Mouse (Mus musculus) liver, adult 2 months (tissue): ENCODE measurements at regions not wholly inside any gene's neighbourhood (a gene's known extent, or its start where the extent isn't known, plus 50 kb on each side); places are given as distances from the start of the nearest gene placed in this dataset.

Experiments
- DNase-seq: peaks from one replicate; pipeline ENCODE4 v3.0.0-alpha.2; 2011; ENCODE audit warnings: low read depth, low spot score; ENCODE audit errors: extremely low read depth
- H3K27ac ChIP-seq: fragments of 200-500 bp; replicated peaks from 2 replicates; pipeline ENCODE4 v1.5.1; 2012; ENCODE audit warnings: low read depth, mild to moderate bottlenecking, control low read depth, inconsistent platforms, low read length; ENCODE audit not compliant: insufficient read depth
- H3K27me3 ChIP-seq: fragments of 200-500 bp; 2 replicates; pipeline ENCODE4 v1.6.1; 2012; ENCODE audit warnings: mild to moderate bottlenecking, moderate library complexity, low read length, inconsistent platforms; ENCODE audit not compliant: control insufficient read depth, insufficient read depth
- H3K36me3 ChIP-seq: fragments of 200-500 bp; 2 replicates; pipeline ENCODE4 v1.6.1; 2012; ENCODE audit warnings: low read length, inconsistent platforms; ENCODE audit not compliant: control insufficient read depth, insufficient read depth
- H3K4me1 ChIP-seq: fragments of 200-500 bp; 2 replicates; pipeline ENCODE4 v1.6.1; 2011; ENCODE audit warnings: low read length; ENCODE audit not compliant: control insufficient read depth, insufficient read depth
- H3K4me3 ChIP-seq: fragments of 200-500 bp; 2 replicates; pipeline ENCODE4 v1.5.1; 2011; ENCODE audit warnings: low read depth, mild to moderate bottlenecking, control low read depth, low read length, moderate library complexity; ENCODE audit not compliant: insufficient read depth
- H3K79me2 ChIP-seq: fragments of 200-500 bp; 2 replicates; pipeline ENCODE4 v1.6.1; 2012; ENCODE audit warnings: inconsistent platforms, mild to moderate bottlenecking, low read length, moderate library complexity; ENCODE audit not compliant: control insufficient read depth, insufficient read depth
- H3K9ac ChIP-seq: fragments of 200-500 bp; 2 replicates; pipeline ENCODE4 v1.6.1; 2012; ENCODE audit warnings: low read depth, mild to moderate bottlenecking, control low read depth, inconsistent platforms, low read length
- CTCF ChIP-seq: fragments of 200-500 bp; IDR thresholded peaks from 2 replicates; pipeline ENCODE4 v1.5.1; 2011; ENCODE audit warnings: low read depth, low read length, control low read depth
- POLR2A ChIP-seq: fragments of 200-500 bp; IDR thresholded peaks from 2 replicates; pipeline ENCODE4 v1.6.1; 2011; ENCODE audit warnings: low read length, control low read depth; ENCODE audit not compliant: insufficient read depth; ENCODE audit errors: extremely low read depth
- WGBS: fragments of 180-500 bp; shearing (Covaris S2); methylation state at CpG from one replicate; pipeline ENCODE4 v1.1.7; 2018; 5-methylcytosine and 5-hydroxymethylcytosine counted together

DNA sequence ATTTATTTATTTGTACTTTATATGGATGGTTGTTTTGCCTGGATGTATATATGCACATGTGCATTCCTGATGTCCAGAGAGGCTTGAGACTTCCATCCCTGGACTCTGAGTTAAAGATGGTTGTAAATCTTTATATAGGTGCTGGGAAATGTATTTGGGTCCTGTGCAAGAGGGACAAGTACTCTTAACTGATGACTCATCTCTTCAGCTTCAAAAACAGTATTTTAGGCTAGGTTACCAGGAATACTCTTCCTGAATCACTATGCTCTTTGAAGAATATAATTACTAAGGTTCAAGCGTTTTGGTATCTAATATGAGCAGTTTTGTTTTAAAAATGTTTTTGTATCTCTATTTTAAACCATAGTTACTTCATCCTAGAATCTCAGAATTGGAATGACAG lies 431.6 kb downstream of the Fam181b start:
- Histone ChIP-seq H3K27ac (no peak overlapping the region), H3K4me1 (no peaks in the 10 kb centered on the region), H3K4me3 (no peak overlapping the region), H3K9ac (no peak overlapping the region), H3K79me2 (no peaks in the 10 kb centered on the region), H3K27me3 (no peaks in the 10 kb centered on the region), H3K36me3 (no peaks in the 10 kb centered on the region)
- no peak for TF ChIP-seq POLR2A
- no peak for TF ChIP-seq CTCF
- WGBS: 51% methylated on average over 1 of the region's 1 CpGs
- no peak for DNase-seq

DNA sequence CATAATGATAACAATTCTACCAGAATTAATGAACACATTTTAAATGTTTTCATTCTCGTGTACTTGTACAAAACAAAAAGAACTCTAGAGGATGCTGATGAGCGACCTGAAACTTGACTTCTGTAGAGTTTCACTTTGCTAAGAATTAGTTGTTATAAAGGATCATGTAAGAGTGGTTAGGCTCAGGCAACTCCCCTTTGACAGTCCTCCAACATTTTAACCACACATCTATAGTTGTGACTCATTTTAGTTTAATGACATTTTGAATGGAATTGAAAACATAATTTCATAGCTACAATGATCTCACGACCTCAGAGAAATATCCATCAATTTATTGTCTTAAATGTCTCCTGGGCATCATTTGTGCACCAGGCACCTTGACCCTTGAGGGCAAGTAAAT lies 479.5 kb downstream of the Fam181b start:
- Histone ChIP-seq H3K27ac (no peak overlapping the region), H3K4me1 (no peaks in the 10 kb centered on the region), H3K27me3 (no peaks in the 10 kb centered on the region), H3K79me2 (no peaks in the 10 kb centered on the region), H3K4me3 (no peak overlapping the region), H3K36me3 (no peaks in the 10 kb centered on the region), H3K9ac (no peak overlapping the region)
- TF ChIP-seq POLR2A (no peak), CTCF (no peak)
- WGBS: 63% methylated on average over 3 of the region's 3 CpGs
- no peak for DNase-seq

DNA sequence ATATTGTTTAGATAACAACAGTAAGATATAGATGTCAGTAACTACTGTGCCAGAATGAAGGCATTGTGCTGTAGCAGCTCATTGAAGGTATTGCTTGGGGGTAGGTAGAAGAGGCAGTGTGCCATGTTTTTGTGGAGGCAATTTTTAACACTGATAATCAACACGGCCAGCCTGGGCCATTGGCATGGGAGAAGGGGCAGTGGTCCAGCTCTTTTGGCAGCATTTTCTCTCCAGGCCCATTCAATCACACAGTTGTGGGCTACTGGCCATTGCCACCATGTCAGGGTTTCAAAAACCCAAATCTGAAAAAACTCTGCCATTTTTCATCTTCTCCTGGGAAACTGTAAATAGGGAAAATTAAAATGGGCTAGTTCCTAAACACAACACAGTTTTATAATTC lies 497.9 kb downstream of the Fam181b start:
- H3K79me2 ChIP-seq: no peaks in the 10 kb centered on the region

DNA sequence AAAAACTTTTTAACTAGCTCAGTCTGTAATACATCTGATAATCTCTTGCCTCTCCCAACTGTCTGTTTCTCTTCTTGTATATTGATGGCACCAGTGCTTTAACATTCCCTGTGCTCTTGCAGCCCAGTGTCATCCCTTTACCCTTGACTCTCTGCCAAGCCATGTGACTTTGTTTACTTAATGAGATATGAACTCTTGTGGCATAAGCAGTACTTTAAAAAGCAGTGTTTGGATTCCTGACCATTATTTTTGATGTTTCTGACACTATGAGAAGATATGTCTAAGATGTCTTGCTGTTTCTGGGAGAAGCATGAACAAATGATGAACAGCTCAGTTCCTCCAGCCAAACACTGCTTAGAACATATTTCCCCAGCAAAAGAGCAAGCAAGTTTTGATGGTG lies 507.5 kb downstream of the Fam181b start:
- no peaks in the 10 kb centered on the region for H3K4me1 ChIP-seq
- H3K79me2 ChIP-seq: no peaks in the 10 kb centered on the region
- H3K36me3 ChIP-seq: no peaks in the 10 kb centered on the region
- peak; percentile 70 for DNase-seq
- TF ChIP-seq POLR2A: no peak
- TF ChIP-seq CTCF: no peak
- no peak overlapping the region for H3K4me3 ChIP-seq
- no peak overlapping the region for H3K9ac ChIP-seq
- no peaks in the 10 kb centered on the region for H3K27me3 ChIP-seq
- H3K27ac ChIP-seq: no peak overlapping the region

More for the DNA sequence above, 497.9 kb downstream of the Fam181b start:
- DNase-seq: no peak
- no peak overlapping the region for H3K27ac ChIP-seq
- no peaks in the 10 kb centered on the region for H3K4me1 ChIP-seq
- H3K27me3 ChIP-seq: no peaks in the 10 kb centered on the region
- TF ChIP-seq POLR2A: no peak
- TF ChIP-seq CTCF: no peak
- H3K9ac ChIP-seq: no peak overlapping the region
- H3K36me3 ChIP-seq: no peaks in the 10 kb centered on the region
- no peak overlapping the region for H3K4me3 ChIP-seq
- WGBS: 90% methylated on average over 1 of the region's 1 CpGs

DNA sequence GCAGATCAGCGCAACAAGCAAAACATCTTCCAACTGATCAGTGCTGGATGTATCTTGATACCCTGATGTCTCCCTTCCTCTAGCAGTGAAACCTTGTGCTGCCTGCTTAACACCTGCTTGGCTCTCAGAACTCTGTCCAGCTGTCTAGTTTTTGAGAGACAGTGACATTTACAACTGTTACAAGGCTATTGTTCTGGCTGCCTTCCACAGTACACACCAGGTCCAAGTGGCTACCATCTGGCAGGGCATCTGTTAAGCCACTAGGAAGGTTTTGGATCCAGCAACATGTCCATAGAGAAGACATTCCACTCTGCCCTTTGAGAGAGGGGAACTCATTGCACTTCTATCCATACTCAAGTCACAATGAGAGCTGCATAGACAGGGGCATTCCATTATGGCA lies 508.4 kb downstream of the Fam181b start:
- no peak overlapping the region for H3K9ac ChIP-seq
- no peaks in the 10 kb centered on the region for H3K79me2 ChIP-seq
- no peaks in the 10 kb centered on the region for H3K27me3 ChIP-seq
- no peak for TF ChIP-seq CTCF
- TF ChIP-seq POLR2A: no peak
- no peak overlapping the region for H3K4me3 ChIP-seq
- no peaks in the 10 kb centered on the region for H3K36me3 ChIP-seq
- H3K27ac ChIP-seq: no peak overlapping the region
- 78% methylated on average over 1 of the region's 1 CpGs for WGBS
- peak; percentile 63 for DNase-seq
- H3K4me1 ChIP-seq: no peaks in the 10 kb centered on the region
